Mouse (Mus musculus) liver, adult (tissue): ENCODE measurements around the gene Pcgf1.

Experiments used
- GATA4 ChIP-seq: IDR thresholded peaks from 2 replicates; pipeline ENCODE4 v1.6.1; 2014; ENCODE audit warnings: mild to moderate bottlenecking, low read length; ENCODE audit not compliant: insufficient replicate concordance

The Pcgf1 gene

DNA sequence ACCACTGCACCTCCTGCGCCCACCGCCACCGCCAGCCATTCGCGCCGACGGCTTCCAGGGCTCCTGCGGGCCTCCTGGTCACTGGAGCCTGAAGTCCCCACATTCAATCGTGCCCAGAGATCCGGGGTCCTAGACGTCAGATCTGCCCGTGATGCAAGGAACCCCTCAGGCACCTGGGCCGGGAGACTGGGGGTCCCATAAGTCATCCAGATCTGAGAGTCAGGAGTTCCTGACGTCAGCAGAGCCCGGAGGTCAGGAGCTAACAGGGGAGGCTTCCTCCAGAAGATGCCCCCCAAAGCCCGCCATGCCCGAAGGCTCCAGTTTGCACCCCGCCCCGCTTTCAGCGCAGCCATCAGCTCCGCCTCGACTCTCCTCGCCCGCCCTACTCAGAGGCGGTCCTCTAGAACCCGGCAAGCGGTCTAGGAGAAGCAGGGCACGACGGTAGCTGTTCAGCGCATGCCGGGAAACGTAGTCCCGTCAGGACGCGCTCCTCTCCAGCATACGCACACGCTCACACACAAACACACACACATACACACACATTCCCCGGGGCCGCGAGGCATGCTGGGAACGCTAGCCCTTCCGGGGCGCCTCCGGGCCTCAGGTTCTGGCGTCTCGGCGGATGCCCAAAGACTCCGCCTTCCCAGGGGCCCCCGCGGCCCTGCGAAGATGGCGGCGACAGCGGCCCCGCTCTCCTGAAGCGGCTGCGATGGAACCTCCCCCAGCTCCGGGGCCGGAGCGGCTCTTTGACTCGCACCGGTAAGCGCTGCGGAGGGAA lies 23.4 kb upstream of the Pcgf1 start, which contains the start of gene Aup1:
Gene Aup1 (plus strand): TSS at position 448 of the 778 bp plus-strand sequence.
- peak; percentile 85; the same call in 1 of the 2 replicates for TF ChIP-seq GATA4

DNA sequence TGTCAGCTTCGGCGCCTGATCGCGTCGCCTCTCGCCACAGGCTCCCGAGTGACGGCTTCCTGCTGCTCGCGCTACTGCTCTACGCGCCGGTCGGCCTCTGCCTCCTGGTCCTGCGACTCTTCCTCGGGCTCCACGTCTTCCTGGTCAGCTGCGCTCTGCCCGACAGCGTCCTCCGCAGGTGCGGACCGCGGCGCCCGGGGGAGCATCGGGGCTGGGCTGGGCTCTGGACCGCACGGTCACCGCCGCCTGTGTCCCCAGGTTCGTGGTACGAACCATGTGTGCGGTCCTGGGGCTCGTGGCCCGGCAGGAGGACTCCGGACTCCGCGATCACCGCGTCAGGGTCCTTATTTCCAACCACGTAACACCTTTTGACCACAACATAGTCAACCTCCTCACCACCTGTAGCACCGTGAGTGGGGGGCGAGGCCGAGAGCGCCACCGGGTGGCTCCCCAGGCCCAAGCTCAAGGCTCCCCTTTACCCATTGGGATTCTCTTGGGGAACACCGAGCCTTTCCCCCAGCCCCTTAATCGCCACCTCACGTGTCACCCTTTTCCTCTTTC lies 22.7 kb upstream of the Pcgf1 start, which contains the start of gene Htra2:
Gene Htra2 (minus strand): TSS at position 403 of the 561 bp plus-strand sequence.
- no peak for TF ChIP-seq GATA4

DNA sequence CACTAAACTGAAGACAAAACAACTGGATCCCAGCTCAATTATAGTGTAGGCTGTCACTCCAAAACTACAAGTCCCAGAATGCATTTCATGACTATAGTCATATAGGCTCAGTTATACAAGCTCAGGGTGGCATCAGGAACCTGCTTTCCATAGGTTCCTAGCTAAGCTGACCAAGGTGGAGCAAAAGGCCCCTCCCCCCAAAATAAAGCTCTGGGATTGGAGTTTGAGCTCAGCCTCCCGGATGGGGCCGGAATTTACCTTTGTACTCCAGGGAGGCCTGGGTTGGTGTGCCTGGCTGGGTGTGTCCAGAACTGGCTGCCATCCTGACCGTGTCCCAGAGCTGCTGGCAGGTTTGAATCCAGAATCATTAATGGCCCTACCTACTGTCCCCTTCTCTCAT lies 19.9 kb upstream of the Pcgf1 start, which contains the start of gene Dqx1:
Gene Dqx1 (plus strand): TSS at position 55 of the 400 bp plus-strand sequence.
- TF ChIP-seq GATA4: no peak

DNA sequence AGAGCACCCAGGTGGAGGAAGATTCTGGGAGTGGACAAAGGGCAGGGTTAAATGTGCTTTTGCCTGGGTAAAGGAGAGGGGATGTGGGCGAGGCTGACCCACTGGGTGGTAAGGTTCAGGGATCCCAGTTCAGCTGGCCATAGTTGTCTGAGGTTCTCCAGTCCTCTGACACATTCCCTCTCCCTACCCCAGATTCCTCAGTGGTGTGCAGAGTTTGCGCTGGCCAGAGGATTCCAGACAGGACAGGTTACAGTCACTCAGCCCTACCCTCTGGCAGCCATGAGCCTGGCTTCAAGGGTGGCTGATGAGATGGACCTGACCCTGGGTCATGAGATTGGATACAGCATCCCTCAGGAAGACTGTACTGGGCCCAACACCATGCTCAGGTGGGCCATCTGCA lies 18.9 kb upstream of the Pcgf1 start:
- no peak for TF ChIP-seq GATA4

GRCm38 (mm10) chr6:83065995-83066394 lies 11.7 kb upstream of the Pcgf1 start:
- no peak for TF ChIP-seq GATA4

GRCm38 (mm10) chr6:83066441-83066840 lies 11.2 kb upstream of the Pcgf1 start:
- TF ChIP-seq GATA4: no peak

DNA sequence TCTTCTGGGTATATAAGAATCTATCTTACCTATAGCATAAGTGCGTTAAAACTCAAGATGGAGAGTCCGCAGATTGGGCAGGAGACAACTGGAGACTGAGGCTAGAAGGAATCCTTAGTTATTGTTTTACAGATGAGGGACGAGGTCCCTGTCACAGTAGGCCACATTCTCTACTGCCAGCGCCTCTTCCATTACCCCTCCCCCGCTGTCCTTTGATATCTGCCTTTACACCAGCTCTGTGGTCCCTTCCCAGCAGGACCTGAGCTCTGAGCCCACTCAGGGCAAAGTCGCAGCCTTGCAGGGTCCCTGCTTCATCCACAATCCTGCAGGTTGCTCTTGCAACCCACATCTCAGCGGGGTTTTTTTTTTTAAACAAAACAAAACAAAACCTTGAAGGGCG lies 9.4 kb upstream of the Pcgf1 start:
- TF ChIP-seq GATA4: no peak

DNA sequence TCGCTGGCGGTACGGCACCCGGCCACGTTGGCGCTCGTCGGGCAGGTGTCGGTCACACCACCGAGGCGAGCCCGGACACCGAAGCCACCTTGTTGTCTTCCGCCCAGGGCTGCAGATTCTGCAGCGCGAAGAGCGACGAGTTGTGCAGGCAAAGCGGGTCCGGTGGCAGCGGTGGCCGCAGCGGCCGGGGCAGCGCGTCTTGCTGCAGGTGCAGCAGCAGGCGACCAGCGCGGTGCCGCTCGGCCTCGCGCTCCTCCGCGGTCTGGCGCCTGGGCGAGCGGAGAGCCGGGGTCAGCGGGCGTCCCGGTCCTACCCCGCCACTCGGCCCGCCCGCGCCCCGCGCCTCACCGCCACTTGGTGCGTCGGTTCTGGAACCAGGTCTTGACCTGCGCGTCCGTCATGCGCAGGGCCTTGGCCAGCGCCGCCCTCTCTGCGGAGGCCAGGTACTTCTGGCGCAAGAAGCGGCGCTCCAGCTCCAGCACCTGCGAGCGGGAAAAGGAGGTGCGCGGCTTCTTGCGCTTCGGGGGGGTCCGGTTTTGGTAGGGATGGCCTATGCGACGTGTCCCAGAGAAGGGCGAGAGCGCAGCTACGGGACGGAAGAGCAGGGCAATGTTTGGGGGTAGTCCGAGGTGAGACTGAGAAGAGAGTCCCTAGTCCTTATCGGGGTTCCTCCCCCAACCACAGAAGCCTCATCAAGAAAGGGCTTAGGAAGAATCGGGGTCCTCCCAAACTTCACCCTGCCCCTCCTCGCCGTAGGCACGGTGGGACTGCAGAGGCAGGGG lies 8.8 kb upstream of the Pcgf1 start:
- TF ChIP-seq GATA4: no peak

GRCm38 (mm10) chr6:83069488-83070246 lies 8.0 kb upstream of the Pcgf1 start:
- TF ChIP-seq GATA4: no peak

DNA sequence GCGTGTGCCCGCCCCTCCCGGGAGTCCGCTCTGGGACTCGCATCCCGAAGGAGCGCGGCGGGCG lies 7.6 kb upstream of the Pcgf1 start, which contains the start of gene Tlx2:
Gene Tlx2 (minus strand): TSS at position 47 of the 64 bp plus-strand sequence.
- TF ChIP-seq GATA4: no peak

- no peak for TF ChIP-seq GATA4
Measured at GRCm38 (mm10) chr6:83070311-83071219, 7.1 kb upstream of the Pcgf1 start.

DNA sequence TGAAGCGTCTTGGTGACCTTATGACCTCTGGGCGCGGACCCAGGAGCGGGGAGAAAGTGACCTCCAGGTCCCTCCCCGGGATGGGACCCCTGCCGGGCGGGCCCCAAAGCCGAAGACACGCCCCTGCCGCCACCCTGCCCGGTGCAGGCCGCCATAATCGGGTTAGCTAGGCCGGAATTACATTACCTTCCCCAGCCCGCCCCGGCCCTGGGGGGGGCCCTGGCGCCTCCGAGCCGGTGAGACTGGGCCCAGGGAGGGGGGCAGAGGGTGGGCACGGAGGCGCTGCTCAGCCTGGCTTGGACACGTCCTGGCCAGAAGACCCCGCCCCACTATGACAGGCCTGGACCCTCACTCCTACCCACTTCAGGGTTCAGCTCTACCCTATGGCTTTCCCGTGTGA lies 6.4 kb upstream of the Pcgf1 start:
- no peak for TF ChIP-seq GATA4

DNA sequence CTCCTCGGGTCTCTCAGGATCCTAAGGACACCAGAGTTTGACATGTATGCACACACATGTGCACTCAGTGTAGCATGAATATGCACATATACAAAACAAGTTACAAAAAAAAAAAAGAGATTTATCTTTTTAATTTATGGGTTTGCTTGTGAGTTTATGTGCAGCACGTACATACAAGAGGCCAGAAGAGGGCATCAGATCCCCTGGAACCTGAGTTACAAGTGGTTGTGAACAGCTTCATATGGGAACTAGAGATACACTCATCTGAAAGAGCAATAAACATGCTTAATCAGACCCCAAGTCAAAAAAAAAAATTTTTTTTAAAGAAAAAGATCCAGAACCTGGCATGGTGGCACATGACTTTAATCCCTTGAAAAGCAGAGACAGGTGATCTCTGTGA lies 2.7 kb upstream of the Pcgf1 start:
- TF ChIP-seq GATA4: no peak

- TF ChIP-seq GATA4: peak; percentile 99; the same call in 1 of the 2 replicates
Measured at GRCm38 (mm10) chr6:83078324-83078858, 722 bp downstream of the Pcgf1 start.
